ENCODE assay signal across 10 mouse cellular contexts in the genomic region with DNA sequence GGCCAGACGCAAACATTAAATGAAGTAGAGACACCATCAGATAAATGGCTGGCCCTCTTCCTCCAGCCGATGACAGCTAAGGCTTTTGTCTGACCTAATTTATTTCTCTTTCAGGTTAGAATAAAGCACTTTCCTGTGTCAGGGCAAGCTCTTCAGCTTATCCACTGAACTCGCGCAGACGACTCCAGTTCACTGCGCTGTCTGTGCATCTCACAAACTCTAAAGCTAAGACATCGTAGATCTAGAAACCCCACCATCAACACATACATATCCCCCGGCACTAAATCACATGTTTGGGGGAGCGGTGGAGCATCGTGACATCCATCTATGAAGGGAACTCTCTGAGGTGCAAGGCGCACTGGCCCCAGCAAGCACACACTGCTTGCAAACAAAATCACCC. TPM values are rescaled to one million over a fixed set of nuclear protein-coding genes. Genes with fewer than 3 reads are reported as not detected.
DNase-seq lines count a peak whose midpoint lies in the region; ATAC-seq and TF ChIP-seq lines count a peak whose summit lies in the region.
"Had no signal": no experiment of that assay in that cellular context is flagged by ENCODE, and none has a peak within 500 bp of the region (broad histone marks: within the 10 kb centered on the region; RNA-seq: fewer than 3 reads in every experiment).

No protein-coding gene starts in this region.

- no peaks in the 10 kb centered on the region for H3K9me3 ChIP-seq in forebrain, embryonic 14.5 days (replicated peaks; ENCODE audit: control insufficient read depth, low read length)
- H3K9me3 ChIP-seq in limb, embryonic 15.5 days, result no peaks in the 10 kb centered on the region

- 55% methylated on average over 11 of the region's 11 CpGs for WGBS in forebrain, embryonic 14.5 days
- WGBS in limb, embryonic 15.5 days, result 58% methylated on average over 11 of the region's 11 CpGs

- no peak for ATAC-seq in forebrain, embryonic 14.5 days
- ATAC-seq in limb, embryonic 15.5 days (ENCODE audit: insufficient number of reproducible peaks, low FRiP score, low TSS enrichment, low read depth), result no peak
- no peak for ATAC-seq in inflammation-experienced regulatory T-cells, adult 6 months

- peak overlapping the region; percentile 65 for H3K4me2 ChIP-seq in forebrain, embryonic 14.5 days (ENCODE audit: low read length)
- peak overlapping the region; percentile 30 for H3K4me2 ChIP-seq in limb, embryonic 15.5 days

- H3K4me1 ChIP-seq in cortical plate, adult 2 months (ENCODE audit: control insufficient read depth, insufficient read depth, low read length), result no peaks in the 10 kb centered on the region
- H3K4me1 ChIP-seq in forebrain, embryonic 14.5 days (ENCODE audit: control insufficient read depth, insufficient read depth, low read length), result peaks cover 37% of the 10 kb centered on the region
- H3K4me1 ChIP-seq in limb, embryonic 15.5 days, result peaks cover 35% of the 10 kb centered on the region; the same call in 1 of the 2 replicates

- H3K4me3 ChIP-seq in layer of hippocampus, adult 2 months, result peak overlapping the region; percentile 79
- peak overlapping the region; percentile 31 for H3K4me3 ChIP-seq in cortical plate, adult 2 months (ENCODE audit: insufficient read depth, low read length)
- peak overlapping the region; percentile 98 for H3K4me3 ChIP-seq in forebrain, embryonic 14.5 days (ENCODE audit: low read depth, low read length)
- peak overlapping the region; percentile 18 for H3K4me3 ChIP-seq in limb, embryonic 15.5 days

- TF ChIP-seq POLR2A in cortical plate, adult 2 months (IDR thresholded peaks at IDR 0.05; ENCODE audit: extremely low read depth, insufficient read depth, low read length), result no peak

- H3K36me3 ChIP-seq in forebrain, embryonic 14.5 days (ENCODE audit: control insufficient read depth, insufficient read depth, low read length), result no peaks in the 10 kb centered on the region
- no peaks in the 10 kb centered on the region for H3K36me3 ChIP-seq in limb, embryonic 15.5 days

- peak overlapping the region; percentile 100 for H3K9ac ChIP-seq in forebrain, embryonic 14.5 days (ENCODE audit: low read length)
- no peak overlapping the region for H3K9ac ChIP-seq in limb, embryonic 15.5 days

- H3K27me3 ChIP-seq in forebrain, embryonic 14.5 days (replicated peaks; ENCODE audit: control insufficient read depth, insufficient read depth, low read length), result no peaks in the 10 kb centered on the region
- peaks cover 34% of the 10 kb centered on the region for H3K27me3 ChIP-seq in limb, embryonic 15.5 days

- H3K27ac ChIP-seq in layer of hippocampus, adult 2 months, result peak overlapping the region; percentile 97
- peak overlapping the region; percentile 82 for H3K27ac ChIP-seq in cortical plate, adult 2 months (ENCODE audit: insufficient read depth, low read length)
- peak overlapping the region; percentile 99 for H3K27ac ChIP-seq in forebrain, embryonic 14.5 days (ENCODE audit: low read depth, low read length)
- H3K27ac ChIP-seq in limb, embryonic 15.5 days, result no peak overlapping the region

- DNase-seq in layer of hippocampus, adult 2 months (ENCODE audit: low spot score in 2 of 2), result no peak
- DNase-seq in layer of hippocampus, postnatal 14 days (ENCODE audit: low spot score in 2 of 2), result no peak
- DNase-seq in forebrain, embryonic 14.5 days (ENCODE audit: low spot score), result no peak
- DNase-seq in lung, adult 18-20 months, result no peak
- DNase-seq in embryo, embryonic 10.5 days (ENCODE audit: low spot score), result no peak
- DNase-seq: lung, postnatal 36 days had no signal

- no peak for TF ChIP-seq CTCF in layer of hippocampus, adult 2 months (conservative IDR thresholded peaks at IDR 0.05)
- TF ChIP-seq CTCF in cortical plate, adult 2 months (IDR thresholded peaks at IDR 0.05; ENCODE audit: extremely low read depth, insufficient read depth, low read length), result no peak

RNA-seq across cellular contexts. Expression of a gene that starts 5.5 kb away (rescaled TPM):
- total RNA-seq in layer of hippocampus, adult 2 months (2021), result 100 to 1,000 TPM; 144 to 145 TPM
- 100 to 1,000 TPM; 108 to 112 TPM for total RNA-seq in layer of hippocampus, postnatal 14 days (2021)
- 23.9 and 27.2 TPM in 2 replicates for polyA plus RNA-seq in cortical plate, adult 2 months (2012; rRNA removed)
- 76.7 and 86.5 TPM in 2 replicates for polyA plus RNA-seq in forebrain, embryonic 14.5 days (2014; fragmentation: Nextera tagmentation; extraction: Ambion mirVana)
- polyA plus RNA-seq in limb, embryonic 15.5 days (2015; fragmentation: Nextera tagmentation; extraction: Ambion mirVana), result 14.3 and 19.9 TPM in 2 replicates
- polyA plus RNA-seq in inflammation-experienced regulatory T-cells, adult 6 months (2017; shearing (Covaris generic)), result 10 to 100 TPM; 26.0 to 46.3 (median 40.8) TPM
- total RNA-seq: common myeloid progenitor, adult 5-6 weeks had no signal

Comparison
In these comparisons a context has a peak if more than half of its experiments do, and no peak if none do; other contexts are left out.
1. H3K4me3 ChIP-seq: peak in every context shown above with its lines; median percentile 98 in forebrain, embryonic 14.5 days; 79 in layer of hippocampus, adult 2 months; 31 in cortical plate, adult 2 months; 18 in limb, embryonic 15.5 days.